Mouse (Mus musculus) erythroblast, embryonic 14.5 days (primary cell): ENCODE results near the gene Aspdh. TPM values are rescaled to one million over a fixed set of nuclear protein-coding genes. Genes with fewer than 3 reads are reported as not detected.

Source experiments
- H3K27me3 ChIP-seq: 2 replicates; pipeline ENCODE4 v1.6.1; 2012; ENCODE audit warnings: inconsistent platforms; ENCODE audit not compliant: control insufficient read depth
- H3K36me3 ChIP-seq: 2 replicates; pipeline ENCODE4 v1.6.1; 2012; ENCODE audit warnings: mild to moderate bottlenecking, inconsistent platforms; ENCODE audit not compliant: control insufficient read depth
- H3K4me1 ChIP-seq: 2 replicates; pipeline ENCODE4 v1.6.1; 2012; ENCODE audit warnings: inconsistent platforms; ENCODE audit not compliant: control insufficient read depth
- H3K4me3 ChIP-seq: replicated peaks from 2 replicates; pipeline ENCODE3; 2012; ENCODE audit warnings: moderate library complexity, mild to moderate bottlenecking, inconsistent platforms
- H3K9me3 ChIP-seq: 2 replicates; pipeline ENCODE4 v1.6.1; 2012; ENCODE audit warnings: low read length, inconsistent platforms, mixed read lengths; ENCODE audit not compliant: control insufficient read depth
- GATA1 ChIP-seq: IDR thresholded peaks from 2 replicates; pipeline ENCODE4 v1.6.1; 2012; ENCODE audit warnings: low read length, inconsistent platforms, mixed read lengths
- TAL1 ChIP-seq: IDR thresholded peaks from 3 replicates; pipeline ENCODE4 v1.6.1; 2012; ENCODE audit warnings: low read length, inconsistent platforms, mixed read lengths
- polyA plus RNA-seq: library from polyadenylated mRNA; stranded (reverse); fragments of >175 nt; gene quantifications from 2 replicates; pipeline ENCODE4 v1.2.3, GENCODE M21; 2012

Aspdh gene
- polyA plus RNA-seq, 1 experiment, result 0.17 TPM

- Histone ChIP-seq H3K36me3 (peaks cover 73% of the 10 kb centered on the region), H3K4me1 (peaks cover 58% of the 10 kb centered on the region), H3K27me3 (no peaks in the 10 kb centered on the region), H3K4me3 (no peak overlapping the region), H3K9me3 (no peaks in the 10 kb centered on the region)
- TF ChIP-seq TAL1, result no peak
- no peak for TF ChIP-seq GATA1
Observed at GRCm38 (mm10) chr7:44492166-44492826, 27.1 kb downstream of the Aspdh start.

- peaks cover 62% of the 10 kb centered on the region for H3K4me1 ChIP-seq
- H3K4me3 ChIP-seq, result peak overlapping the region; percentile 84
- peaks cover 55% of the 10 kb centered on the region for H3K36me3 ChIP-seq
- TF ChIP-seq GATA1 (no peak), TAL1 (no peak)
- no peaks in the 10 kb centered on the region for H3K9me3 ChIP-seq
- H3K27me3 ChIP-seq, result peaks cover 6% of the 10 kb centered on the region
Observed at GRCm38 (mm10) chr7:44494681-44495080, 29.5 kb downstream of the Aspdh start.

- Histone ChIP-seq H3K27me3 (peaks cover 10% of the 10 kb centered on the region), H3K4me1 (peaks cover 64% of the 10 kb centered on the region), H3K4me3 (peak overlapping the region; percentile 84), H3K36me3 (peaks cover 50% of the 10 kb centered on the region), H3K9me3 (no peaks in the 10 kb centered on the region)
- no peak for TF ChIP-seq TAL1
- no peak for TF ChIP-seq GATA1
Observed at GRCm38 (mm10) chr7:44495086-44495485, 29.9 kb downstream of the Aspdh start.

- Histone ChIP-seq H3K27me3 (peaks cover 17% of the 10 kb centered on the region), H3K4me1 (peaks cover 62% of the 10 kb centered on the region), H3K36me3 (peaks cover 40% of the 10 kb centered on the region), H3K9me3 (no peaks in the 10 kb centered on the region), H3K4me3 (peak within 1 kb of the TSS; percentile 84)
- TF ChIP-seq TAL1 (peak; percentile 66), GATA1 (no peak)
Observed at GRCm38 (mm10) chr7:44495992-44496770, 31.0 kb downstream of the Aspdh start, which contains the start of the genes Emc10 and Fam71e1. Gene Emc10, minus strand, starts transcription at chr7:44496529. Gene Fam71e1, plus strand, starts transcription at chr7:44496581.

GRCm38 (mm10) chr7:44496771-44497109, 31.5 kb downstream of the Aspdh start:
- peaks cover 65% of the 10 kb centered on the region for H3K4me1 ChIP-seq
- peaks cover 17% of the 10 kb centered on the region for H3K27me3 ChIP-seq
- H3K36me3 ChIP-seq, result peaks cover 34% of the 10 kb centered on the region
- TF ChIP-seq GATA1 (no peak), TAL1 (no peak; the same call in 2 of the 3 replicates)
- no peaks in the 10 kb centered on the region for H3K9me3 ChIP-seq
- peak overlapping the region; percentile 84 for H3K4me3 ChIP-seq

GRCm38 (mm10) chr7:44497361-44498055, 32.3 kb downstream of the Aspdh start:
- TF ChIP-seq TAL1, result no peak
- TF ChIP-seq GATA1, result no peak
- peaks cover 65% of the 10 kb centered on the region for H3K4me1 ChIP-seq

GRCm38 (mm10) chr7:44498922-44499321, 33.7 kb downstream of the Aspdh start:
- H3K4me3 ChIP-seq, result no peak overlapping the region
- H3K4me1 ChIP-seq, result peaks cover 54% of the 10 kb centered on the region
- peaks cover 12% of the 10 kb centered on the region for H3K36me3 ChIP-seq
- no peak for TF ChIP-seq TAL1
- TF ChIP-seq GATA1, result no peak
- peaks cover 28% of the 10 kb centered on the region for H3K27me3 ChIP-seq
- no peaks in the 10 kb centered on the region for H3K9me3 ChIP-seq

More at GRCm38 (mm10) chr7:44497361-44498055, 32.3 kb downstream of the Aspdh start:
- Histone ChIP-seq H3K9me3 (no peaks in the 10 kb centered on the region), H3K27me3 (peaks cover 17% of the 10 kb centered on the region), H3K4me3 (peak overlapping the region; percentile 84), H3K36me3 (peaks cover 26% of the 10 kb centered on the region)

GRCm38 (mm10) chr7:44500046-44500445, 34.9 kb downstream of the Aspdh start:
- Histone ChIP-seq H3K27me3 (peaks cover 34% of the 10 kb centered on the region), H3K4me3 (no peak overlapping the region), H3K36me3 (peaks cover 2% of the 10 kb centered on the region), H3K9me3 (peaks cover 4% of the 10 kb centered on the region), H3K4me1 (peaks cover 44% of the 10 kb centered on the region)
- no peak for TF ChIP-seq GATA1
- TF ChIP-seq TAL1, result no peak

GRCm38 (mm10) chr7:44501563-44502115, 36.4 kb downstream of the Aspdh start:
- no peak overlapping the region for H3K4me3 ChIP-seq
- no peak for TF ChIP-seq TAL1
- no peak for TF ChIP-seq GATA1
- H3K9me3 ChIP-seq, result peaks cover 4% of the 10 kb centered on the region
- H3K4me1 ChIP-seq, result peaks cover 32% of the 10 kb centered on the region
- peaks cover 2% of the 10 kb centered on the region; the same call in 1 of the 2 replicates for H3K36me3 ChIP-seq
- H3K27me3 ChIP-seq, result peaks cover 35% of the 10 kb centered on the region
